Mouse (Mus musculus): ENCODE data around the gene Gatad2a.
"Not testable (repeated sequence)": the region's sequence is repeated elsewhere in the genome, so short reads cannot be mapped to it uniquely, and the experiment has no call there.

The Gatad2a gene

GRCm38 (mm10) chr8:69995776-69996588, at the start of gene Gatad2a:
Gene Gatad2a (minus strand): TSS chr8:69996384.
- DNase-seq, result peak; percentile 100

GRCm38 (mm10) chr8:70043996-70044395, 47.8 kb upstream of the Gatad2a start:
- peak; percentile 31 for DNase-seq

GRCm38 (mm10) chr8:70042583-70043455, 46.6 kb upstream of the Gatad2a start, which contains the start of the genes Mau2 and Sugp1:
Gene Mau2 (minus strand): TSS chr8:70042734.
Gene Sugp1 (plus strand): TSS chr8:70042813.
- DNase-seq, result peak; percentile 96

GRCm38 (mm10) chr8:70041885-70042546, 45.8 kb upstream of the Gatad2a start:
- no peak for DNase-seq

- DNase-seq, result no peak
These were observed 41.8 kb upstream of the Gatad2a start for GRCm38 (mm10) chr8:70037994-70038393.

- no peak for DNase-seq
These were observed 34.1 kb upstream of the Gatad2a start for GRCm38 (mm10) chr8:70030255-70030654.

GRCm38 (mm10) chr8:70026151-70026550, 30.0 kb upstream of the Gatad2a start:
- DNase-seq, result no peak

GRCm38 (mm10) chr8:70023596-70023995, 27.4 kb upstream of the Gatad2a start:
- DNase-seq, result no peak

- DNase-seq, result no peak
These were observed 18.8 kb upstream of the Gatad2a start for GRCm38 (mm10) chr8:70015017-70015416.

- no peak for DNase-seq
These were observed 16.6 kb upstream of the Gatad2a start for GRCm38 (mm10) chr8:70012763-70013162.

GRCm38 (mm10) chr8:70012350-70012749, 16.2 kb upstream of the Gatad2a start:
- no peak for DNase-seq

GRCm38 (mm10) chr8:70010796-70011195, 14.6 kb upstream of the Gatad2a start:
- DNase-seq, result not testable (repeated sequence)

GRCm38 (mm10) chr8:70005178-70005577, 9.0 kb upstream of the Gatad2a start:
- no peak for DNase-seq

GRCm38 (mm10) chr8:70004345-70004744, 8.2 kb upstream of the Gatad2a start:
- DNase-seq, result no peak

GRCm38 (mm10) chr8:70003204-70003657, 7.0 kb upstream of the Gatad2a start:
- no peak for DNase-seq

- DNase-seq, result not testable (repeated sequence)
These were observed 5.7 kb upstream of the Gatad2a start for GRCm38 (mm10) chr8:70001892-70002191.

GRCm38 (mm10) chr8:70001176-70001891, 5.2 kb upstream of the Gatad2a start:
- no peak for DNase-seq

- no peak for DNase-seq
These were observed 4.0 kb upstream of the Gatad2a start for GRCm38 (mm10) chr8:70000226-70000625.

GRCm38 (mm10) chr8:69999236-69999635, 3.1 kb upstream of the Gatad2a start:
- no peak for DNase-seq

- no peak for DNase-seq
These were observed 2.5 kb upstream of the Gatad2a start for GRCm38 (mm10) chr8:69998706-69999105.

- DNase-seq, result no peak
These were observed 553 bp upstream of the Gatad2a start for GRCm38 (mm10) chr8:69996589-69997285.

- DNase-seq, result peak; percentile 28
These were observed 785 bp downstream of the Gatad2a start for GRCm38 (mm10) chr8:69995422-69995775.

Data from cerebellum, adult 11-12 months (tissue).